Mouse (Mus musculus) lung, adult 2 months (tissue): ENCODE measurements around the gene Prcp.

Experiments used
- CTCF ChIP-seq: fragments of 200-500 bp; IDR thresholded peaks from 2 replicates; pipeline ENCODE4 v1.5.1; 2011; ENCODE audit warnings: mild to moderate bottlenecking, low read length, control low read depth; ENCODE audit not compliant: insufficient read depth
- POLR2A ChIP-seq: fragments of 200-500 bp; IDR thresholded peaks from 2 replicates; pipeline ENCODE4 v1.6.1; 2011; ENCODE audit warnings: low read depth, mild to moderate bottlenecking, control low read depth, low read length, borderline replicate concordance; ENCODE audit errors: extremely low read depth

- TF ChIP-seq POLR2A (no peak), CTCF (no peak)
Observed at GRCm38 (mm10) chr7:92876538-92876937, 2.3 kb downstream of the Prcp start.
